Mouse (Mus musculus) thymus, postnatal 0 days (tissue): Measurements from ENCODE around the gene Mrpl33. TPM values are rescaled to one million over a fixed set of nuclear protein-coding genes. Genes with fewer than 3 reads are reported as not detected.
"Not testable (repeated sequence)": the region's sequence is repeated elsewhere in the genome, so short reads cannot be mapped to it uniquely, and the experiment has no call there.

ENCODE experiments used
- DNase-seq: peaks from one replicate; pipeline ENCODE4 v3.0.0-alpha.2; 2015; ENCODE audit warnings: low spot score
- polyA plus RNA-seq: library from polyadenylated mRNA; unstranded; fragments of >200 nt; fragmentation: Nextera tagmentation; extraction: Ambion mirVana; gene quantifications from 2 replicates; pipeline ENCODE4 v1.2.1, GENCODE M21; 2015

The Mrpl33 gene
- polyA plus RNA-seq, 1 experiment from 2014 or later: 428 TPM

DNA sequence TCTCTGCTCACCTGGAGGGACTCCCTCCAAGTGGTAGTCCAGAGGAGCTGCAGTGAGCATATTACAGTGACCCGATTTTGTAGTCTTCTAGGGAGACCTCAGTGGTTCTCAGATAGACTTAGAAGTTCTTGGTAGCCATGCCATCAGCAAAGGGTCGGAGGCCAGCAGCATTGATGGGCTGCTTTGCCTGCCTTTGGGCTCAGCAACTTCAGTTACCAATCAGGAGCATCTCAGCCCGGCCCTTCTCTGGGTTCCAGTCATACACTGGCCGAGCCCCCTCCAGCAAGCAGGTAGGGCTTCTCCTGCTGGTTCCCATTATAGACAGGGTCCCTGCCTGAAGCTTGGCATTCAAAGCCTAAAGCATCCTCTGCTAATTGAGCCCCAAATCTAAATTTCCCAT is 867 bp upstream of the Mrpl33 start:
- no peak for DNase-seq

DNA sequence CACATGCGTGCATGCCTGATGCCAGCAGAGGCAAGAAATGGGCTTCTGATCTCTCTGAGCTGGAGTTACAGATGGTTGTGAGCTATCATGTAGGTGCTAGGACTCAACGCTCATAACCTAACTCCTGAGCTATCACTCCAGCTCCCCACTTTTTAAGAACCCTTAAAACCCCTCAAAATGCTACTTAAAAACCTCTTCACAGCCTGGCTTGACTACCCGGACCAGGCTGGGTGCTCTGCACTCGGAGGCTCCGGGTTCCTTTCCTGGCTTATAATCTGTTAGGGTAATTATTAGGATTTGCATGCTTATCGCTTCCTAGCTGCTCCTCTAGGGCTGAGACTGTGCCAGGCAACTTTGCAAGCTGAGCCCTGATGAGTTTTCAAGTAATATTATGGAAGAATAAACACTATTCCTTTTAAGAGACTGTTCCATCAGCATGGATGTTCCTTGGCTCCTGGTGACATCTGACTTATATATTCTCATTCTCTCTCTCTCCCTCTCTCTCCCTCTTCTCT is 752 bp downstream of the Mrpl33 start:
- no peak for DNase-seq

DNA sequence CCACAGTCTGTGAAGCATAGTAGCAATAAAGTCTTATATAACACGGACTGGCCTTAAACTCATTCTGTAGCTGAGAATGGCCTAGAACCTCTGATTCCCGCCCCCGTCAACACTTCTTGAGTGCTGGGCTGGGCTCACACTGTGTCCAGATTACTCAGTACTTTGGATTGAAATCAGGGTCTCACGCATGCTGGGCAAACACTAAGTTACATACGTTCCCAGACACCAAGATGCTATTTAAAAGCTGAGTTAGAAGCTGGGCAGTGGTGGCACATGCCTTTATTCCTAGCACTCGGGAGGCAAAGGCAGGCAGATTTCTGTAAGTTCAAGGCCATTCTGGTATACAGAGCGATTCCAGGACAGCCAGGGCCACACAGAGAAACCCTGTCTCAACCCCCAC is 1.4 kb downstream of the Mrpl33 start:
- DNase-seq: no peak

DNA sequence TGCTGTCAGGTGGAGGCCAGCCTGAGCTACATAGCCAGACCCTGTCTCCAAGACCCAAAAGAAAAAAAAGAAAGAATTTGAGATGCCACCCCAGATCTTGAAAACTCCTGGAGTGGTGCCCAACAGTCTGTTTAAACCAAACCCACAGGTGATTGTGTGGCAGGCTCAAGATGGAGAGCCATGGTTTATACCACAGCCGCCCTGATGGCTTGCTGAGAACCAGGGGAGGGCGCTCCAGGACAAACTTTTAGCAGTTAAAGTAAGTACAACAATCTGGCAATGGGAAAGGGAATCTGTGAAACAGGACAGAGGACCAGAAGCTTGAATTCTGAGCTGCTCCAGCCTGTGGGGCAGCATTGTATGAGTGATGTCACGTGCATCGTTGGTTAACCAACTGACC is 1.8 kb downstream of the Mrpl33 start:
- peak; percentile 58 for DNase-seq

DNA sequence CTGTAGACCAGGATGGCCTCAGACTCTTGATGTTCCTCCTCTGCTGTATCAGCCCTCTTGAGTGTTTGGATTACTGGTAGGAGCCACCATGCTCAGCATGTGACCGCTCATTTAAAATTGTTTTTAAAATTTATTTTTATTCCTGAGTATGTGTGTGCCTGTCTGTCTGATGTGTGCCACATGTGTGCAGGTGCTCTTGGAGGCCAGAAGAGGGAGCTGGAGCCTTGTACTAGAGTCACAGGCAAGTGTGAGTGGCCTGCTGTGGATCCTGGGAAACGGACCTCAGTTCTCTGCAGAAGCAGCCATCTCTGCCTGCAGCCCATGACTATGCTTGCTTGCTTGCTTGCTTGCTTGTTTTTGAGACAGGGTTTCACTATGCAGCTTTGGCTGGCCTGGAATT is 2.4 kb downstream of the Mrpl33 start:
- peak; percentile 32 for DNase-seq

DNA sequence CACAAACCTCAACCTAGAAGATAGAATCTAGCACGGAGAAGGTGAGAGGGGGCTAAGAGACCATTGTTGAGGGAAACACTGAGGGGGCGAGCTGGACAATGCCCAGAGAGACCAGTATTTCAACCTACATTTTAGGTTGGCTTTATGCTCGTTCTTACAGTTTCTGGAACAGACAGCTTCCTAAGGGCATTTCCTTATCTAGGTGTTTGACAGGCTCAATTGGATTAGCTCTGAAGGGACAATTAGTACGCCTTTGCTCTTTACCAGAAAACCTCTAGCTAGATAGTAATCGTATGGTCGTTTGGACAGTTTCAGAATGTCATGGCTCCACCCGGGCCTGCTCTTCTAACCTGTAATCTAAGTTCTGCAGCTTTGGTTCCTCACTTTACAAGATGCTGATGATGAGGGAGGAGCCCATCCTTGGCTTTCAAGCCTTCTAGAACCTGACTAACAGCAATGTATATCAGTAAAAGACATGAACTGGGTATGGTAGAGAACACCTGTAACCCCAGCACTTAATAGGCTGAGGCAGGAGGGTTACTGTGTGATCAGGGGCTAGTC is 4.5 kb downstream of the Mrpl33 start:
- no peak for DNase-seq

DNA sequence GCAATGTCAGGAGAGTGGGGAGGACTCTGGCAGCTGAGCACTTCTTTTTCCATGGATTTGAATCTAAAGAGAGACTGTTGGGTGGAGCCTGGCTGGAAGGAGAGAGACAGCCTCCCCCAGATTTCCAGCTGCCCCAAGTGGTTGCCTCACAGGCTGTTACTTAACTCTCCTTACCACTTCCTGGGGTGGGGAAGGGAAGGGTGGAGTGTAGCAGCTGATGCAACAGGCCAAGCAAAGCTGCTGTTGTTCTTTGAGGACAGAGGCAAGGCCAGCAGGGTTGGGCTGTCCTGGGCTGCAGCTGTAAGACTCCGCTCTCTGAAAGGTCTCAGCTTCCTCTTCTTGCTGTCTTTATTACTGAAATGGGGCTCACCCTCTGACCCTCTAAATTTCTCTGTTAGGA is 5.6 kb downstream of the Mrpl33 start:
- DNase-seq: peak; percentile 73

DNA sequence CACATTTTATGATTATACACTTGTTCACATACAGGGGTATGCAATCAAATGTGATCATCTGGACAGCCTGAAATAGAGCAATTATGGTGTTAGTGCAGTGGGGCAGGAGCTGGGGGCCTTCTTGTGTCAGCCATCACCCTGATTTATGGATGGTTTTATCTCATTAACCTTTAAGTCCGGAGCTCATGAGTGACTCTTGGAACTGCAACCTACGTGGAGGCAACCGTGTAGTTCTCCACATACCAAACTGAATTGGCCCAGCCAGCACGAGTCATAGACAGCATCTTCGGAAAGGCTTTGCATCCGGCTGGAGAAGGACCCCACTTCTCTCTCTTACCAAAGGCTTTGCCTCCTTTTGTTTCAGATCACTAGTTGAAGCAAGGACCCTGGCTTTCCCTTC is 7.0 kb downstream of the Mrpl33 start:
- no peak for DNase-seq

DNA sequence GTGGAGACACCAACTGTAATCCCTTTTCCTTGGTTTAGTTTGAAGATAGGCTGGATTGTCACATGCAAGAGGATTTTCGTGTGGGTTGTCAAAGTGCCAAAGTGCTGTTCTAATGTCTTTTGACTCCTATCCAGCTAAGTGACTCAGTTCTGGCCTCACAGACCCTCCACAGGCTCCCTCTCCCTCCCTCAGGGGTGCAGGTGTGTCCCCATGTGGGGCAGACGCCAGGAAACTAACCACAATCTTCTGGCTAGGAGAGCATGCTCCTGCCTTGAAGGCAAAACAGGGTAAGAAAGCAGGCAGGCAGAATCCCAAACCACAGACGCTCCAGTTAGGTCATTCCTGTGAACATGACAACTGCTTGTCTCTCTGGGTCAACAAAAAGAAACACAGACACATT is 9.4 kb downstream of the Mrpl33 start:
- peak; percentile 53 for DNase-seq

DNA sequence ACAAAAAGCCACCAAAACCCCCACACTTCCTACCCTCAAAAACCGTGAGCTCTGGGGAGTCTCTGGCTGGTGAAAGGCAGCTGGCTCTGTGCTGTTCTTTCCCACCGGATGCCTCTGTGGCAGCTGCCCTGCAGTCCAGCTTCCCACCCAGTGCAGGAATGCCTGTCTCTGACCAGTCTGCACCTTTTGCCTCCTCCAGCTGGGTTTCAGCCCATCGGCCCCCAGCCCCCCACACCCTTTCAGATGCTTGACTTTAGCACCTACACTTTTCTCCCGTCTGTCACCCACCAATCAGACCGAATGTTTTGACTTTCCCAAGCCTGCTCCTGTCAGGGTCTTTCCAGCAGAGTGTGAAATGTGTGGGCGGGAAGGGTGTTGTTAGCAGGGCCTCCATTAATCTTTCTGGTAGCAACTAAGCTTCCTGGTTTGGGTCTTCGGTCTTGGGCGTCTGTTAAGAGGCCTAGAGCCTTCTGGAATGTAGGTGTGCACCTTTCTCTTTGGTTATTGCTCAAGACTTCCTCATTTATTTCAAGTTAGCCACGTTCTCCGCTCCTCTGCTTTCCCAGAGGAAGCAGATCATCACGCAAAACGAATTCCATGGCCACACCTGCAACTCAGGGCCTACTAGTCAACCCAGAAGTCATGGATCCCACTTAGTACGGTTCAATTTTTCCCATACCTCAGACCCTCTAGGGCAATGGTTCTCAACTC is 13.8 kb downstream of the Mrpl33 start:
- no peak for DNase-seq

DNA sequence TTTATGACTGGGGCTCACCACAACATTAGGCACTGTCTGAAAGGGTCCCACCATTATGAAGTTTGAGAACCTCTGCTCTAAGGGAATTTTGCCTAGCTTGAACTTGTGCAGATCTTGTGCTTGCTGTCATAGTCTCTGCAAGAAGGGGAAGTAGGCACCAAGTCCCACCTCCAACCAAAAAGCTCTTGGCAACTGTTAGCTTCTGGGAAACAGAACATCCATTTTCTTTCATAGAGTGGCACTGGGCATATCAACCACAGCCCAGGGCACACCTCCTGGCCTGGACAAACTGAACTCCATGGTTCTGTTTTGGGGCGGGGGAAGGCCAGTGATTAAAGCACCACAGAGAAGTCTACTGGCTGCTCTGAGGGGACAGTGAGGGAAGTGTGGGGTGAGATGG is 14.5 kb downstream of the Mrpl33 start:
- no peak for DNase-seq

DNA sequence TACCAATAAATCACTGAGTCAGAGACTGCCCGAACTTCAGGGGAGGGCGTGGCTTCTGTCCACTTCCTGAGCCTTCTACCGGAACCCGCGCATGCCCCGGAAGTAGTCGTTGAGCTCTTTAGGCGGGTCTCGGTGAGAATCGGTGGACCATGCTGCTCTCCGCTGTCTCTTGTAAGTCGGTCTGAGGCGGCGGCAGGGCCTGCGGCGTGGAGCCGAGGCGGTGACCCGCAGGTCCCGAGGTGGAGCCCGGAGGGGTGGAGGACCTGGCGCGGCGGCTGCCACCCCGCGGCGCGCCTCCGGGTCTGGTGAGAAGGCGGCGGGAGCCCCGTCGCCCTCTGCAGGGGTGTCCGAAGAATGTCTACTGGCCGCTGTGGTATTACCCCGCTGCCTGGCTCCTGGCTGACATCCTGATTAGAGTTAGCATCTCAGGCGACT is 17.1 kb downstream of the Mrpl33 start:
- peak; percentile 81 for DNase-seq

DNA sequence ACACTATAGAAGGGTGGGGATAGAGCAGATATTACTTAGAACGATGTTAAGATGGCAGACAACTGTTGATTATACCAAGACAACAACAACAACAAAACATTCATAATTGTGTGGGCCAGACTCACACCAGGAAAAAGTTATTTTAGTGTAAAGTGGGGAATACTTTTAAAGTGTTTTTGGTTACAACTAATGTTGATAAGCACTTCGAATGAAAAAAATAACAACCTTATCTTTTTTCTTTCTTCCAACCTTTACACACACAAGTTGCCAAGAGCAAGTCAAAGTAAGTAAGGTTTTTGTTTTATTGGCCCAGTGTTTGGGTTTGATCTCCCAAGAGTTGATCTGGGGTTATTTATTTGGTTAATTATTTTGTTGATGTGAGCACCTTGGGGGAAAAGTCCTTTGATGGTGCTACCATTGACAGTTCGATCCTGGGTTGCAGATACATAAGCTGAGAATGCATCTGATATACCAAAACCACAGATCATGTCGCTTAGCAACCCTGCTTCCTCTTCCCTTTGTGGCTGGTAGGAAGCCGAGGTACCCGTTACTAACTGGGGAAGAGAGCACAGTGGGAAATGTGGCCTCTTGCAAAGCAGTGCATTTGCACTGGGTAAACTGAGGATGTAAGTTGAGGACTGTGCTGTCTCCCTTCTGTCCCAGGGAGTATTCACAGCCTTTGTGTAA is 17.7 kb downstream of the Mrpl33 start:
- peak; percentile 51 for DNase-seq

DNA sequence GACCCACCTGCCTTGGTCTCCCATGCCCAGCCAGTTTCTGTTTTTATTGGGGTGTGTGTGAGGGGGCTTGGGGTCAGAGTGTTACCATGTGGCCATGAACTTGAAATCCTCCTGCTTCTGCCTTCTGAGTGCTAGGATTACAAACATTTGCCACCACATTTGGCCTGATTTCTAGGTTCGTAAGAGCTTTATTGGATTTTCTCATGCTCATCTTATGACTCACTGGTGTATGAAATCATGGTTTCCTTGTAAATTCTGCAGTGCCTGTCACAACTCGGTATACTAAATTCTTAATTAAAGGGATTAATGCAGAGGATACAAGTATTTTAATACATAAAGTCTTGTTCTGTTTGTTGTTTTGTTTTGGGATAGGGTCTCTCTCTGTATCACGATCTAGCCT is 23.6 kb downstream of the Mrpl33 start:
- no peak for DNase-seq

DNA sequence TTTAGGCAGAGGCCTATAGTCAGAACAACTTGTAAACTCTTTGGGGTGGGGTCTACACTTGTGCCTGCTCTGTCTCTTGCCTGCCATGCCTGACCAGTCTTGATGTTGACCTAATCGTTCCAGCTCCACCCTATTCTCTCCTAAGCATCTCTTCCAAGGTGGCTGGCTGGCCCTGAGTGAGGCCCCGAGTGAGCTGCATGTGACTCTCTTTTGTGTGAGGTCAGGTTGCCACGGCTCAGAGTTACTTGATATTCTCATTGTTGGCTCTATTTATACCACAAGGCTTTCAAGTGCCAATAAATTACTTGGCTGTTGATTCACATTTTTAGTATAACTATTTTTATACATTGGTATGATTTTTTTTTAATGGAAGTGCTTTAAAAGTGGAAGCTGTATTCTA is 30.4 kb downstream of the Mrpl33 start:
- DNase-seq: no peak

DNA sequence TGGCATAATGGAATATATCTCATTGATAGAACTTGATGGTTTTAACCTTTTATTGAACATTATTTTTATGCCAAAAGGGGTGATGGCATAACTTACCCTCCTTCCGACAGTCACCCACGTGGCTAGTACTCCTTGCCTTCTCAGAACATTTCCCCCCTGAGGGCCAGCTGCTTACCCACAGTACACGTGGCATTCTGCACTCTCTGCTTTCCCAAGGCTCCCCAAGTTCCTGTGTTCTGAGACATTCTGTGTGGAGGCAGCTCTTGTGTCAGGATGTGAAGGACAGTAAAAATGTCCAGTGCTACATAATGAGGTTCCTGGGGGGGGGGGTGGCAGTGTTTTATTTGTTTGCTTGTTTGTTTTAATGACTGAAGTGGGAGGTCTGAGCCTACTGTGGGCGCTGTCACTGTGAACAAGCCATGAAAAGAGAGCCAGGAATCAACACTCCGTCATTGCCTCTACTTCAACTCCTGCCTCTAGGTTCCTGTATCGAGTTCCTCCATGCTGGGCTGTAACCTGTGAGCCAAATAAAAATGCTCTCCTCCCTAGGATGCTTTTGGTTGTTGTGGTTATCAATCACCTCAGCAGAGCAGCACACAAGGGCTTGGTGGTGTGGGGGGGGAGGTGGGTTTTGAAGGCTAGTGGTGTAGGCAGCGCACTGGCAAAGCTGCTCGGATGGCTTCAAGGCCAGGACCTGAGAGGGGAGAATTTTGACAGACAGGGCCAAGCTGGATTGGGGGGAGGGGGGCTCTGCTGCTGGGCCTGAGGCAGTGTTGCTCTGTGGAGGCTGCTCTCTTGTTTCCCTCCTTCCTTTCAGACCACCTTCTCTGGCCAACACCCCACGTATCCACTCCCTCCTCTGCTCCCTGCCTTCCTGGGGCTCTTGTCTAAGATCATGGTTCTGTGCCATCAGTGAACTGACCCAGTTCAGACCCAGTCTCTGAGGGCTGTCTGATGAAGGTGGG is 31.1 kb downstream of the Mrpl33 start:
- no peak for DNase-seq

DNA sequence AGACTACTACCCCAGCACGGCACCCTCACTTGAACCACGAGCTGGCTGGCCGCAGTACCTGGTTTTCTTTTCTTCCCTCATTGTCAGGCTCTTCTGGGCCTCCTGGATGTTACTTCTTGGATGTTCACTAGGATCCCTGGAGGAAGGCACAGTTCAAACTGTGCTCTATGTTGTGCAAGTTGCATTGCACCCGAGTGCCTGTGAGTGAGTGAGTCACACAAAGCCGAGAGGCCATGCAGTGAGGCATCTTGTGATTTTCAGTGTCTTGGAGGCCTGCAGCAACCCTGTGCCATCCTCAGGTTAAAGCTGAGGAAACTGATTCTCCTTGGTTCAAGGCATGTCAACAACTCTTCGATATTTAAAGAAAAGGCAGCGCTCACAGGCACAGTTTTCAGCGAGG is 31.8 kb downstream of the Mrpl33 start:
- no peak for DNase-seq

DNA sequence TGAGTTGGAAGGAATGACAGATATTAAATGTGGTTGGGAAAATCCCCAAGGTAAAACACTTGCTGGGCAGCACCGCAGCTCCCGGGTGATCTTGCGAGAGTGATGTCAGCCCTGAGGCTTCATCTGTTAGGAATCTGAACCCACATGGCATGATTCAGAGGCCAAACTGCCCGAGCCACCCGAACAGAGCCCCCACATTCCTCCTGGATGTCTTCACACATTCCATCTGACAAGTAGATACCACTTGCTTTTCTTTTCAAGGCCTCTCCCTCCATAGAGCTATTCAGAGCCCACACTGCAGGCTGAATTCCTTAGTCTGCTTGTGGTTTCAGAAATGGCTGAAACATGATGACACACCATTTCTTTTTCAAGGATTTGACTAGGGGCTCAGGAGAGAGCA is 33.3 kb downstream of the Mrpl33 start:
- DNase-seq: no peak

DNA sequence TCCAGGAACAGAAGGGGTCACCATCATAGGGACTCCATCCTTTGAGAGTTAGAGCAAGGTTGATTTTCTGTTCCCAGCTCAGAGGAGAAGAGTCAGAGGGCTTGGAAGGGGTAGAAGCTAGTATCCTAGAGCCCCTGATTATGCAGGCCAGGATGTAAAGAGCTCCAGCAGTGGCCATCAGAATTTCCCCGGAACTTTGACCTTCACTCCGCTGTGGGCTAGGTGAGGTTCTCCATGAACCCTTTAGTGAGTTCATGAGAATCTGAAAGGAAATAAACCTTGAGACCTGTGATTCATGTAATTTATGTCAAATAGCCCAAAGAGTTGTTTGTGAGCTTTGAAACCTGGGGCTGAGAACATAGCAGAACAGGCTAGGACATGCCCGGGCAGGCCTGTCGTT is 34.4 kb downstream of the Mrpl33 start:
- DNase-seq: not testable (repeated sequence)

DNA sequence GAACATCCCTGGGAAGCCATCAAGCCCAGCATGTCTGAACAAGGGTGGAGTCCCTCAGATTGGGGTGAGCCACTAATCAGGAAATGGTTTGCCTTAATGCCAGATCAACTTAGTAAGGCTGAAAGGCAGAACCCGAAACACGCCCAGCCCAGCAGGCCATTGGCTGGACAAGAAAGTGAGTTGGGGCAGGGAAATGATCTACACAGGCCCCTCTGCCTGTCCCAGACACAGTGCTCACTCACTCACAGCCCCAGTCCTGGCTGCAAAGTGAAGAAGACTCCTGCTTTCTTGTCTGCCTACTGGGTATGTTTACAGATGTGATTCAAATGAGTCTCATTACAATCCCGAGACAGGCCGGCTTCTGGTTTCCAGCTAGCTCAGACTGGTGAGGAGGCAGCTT is 37.4 kb downstream of the Mrpl33 start:
- no peak for DNase-seq

DNA sequence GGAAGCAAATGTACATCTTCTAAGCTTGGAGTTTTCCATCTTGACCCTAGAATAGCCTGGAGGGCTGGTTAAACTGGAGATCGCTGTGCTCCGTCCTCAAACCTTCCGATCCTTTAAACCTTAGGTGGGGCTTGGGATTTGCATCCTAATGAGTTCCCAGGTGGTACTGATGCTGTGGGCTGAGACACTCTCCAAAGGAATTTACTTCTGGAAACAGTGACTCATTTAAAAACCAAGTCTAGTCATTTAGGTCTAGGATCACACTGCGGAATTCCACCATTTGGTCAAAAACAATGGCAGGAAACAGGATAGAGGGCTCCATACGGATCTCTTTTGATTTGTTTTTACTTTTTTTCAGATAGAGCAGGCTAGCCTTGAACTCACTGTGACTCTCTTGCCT is 37.9 kb downstream of the Mrpl33 start:
- no peak for DNase-seq
